Mouse (Mus musculus): ENCODE data around the gene Gpr45.
"Not testable (repeated sequence)": the region's sequence is repeated elsewhere in the genome, so short reads cannot be mapped to it uniquely, and the experiment has no call there.

Gene Gpr45

DNA sequence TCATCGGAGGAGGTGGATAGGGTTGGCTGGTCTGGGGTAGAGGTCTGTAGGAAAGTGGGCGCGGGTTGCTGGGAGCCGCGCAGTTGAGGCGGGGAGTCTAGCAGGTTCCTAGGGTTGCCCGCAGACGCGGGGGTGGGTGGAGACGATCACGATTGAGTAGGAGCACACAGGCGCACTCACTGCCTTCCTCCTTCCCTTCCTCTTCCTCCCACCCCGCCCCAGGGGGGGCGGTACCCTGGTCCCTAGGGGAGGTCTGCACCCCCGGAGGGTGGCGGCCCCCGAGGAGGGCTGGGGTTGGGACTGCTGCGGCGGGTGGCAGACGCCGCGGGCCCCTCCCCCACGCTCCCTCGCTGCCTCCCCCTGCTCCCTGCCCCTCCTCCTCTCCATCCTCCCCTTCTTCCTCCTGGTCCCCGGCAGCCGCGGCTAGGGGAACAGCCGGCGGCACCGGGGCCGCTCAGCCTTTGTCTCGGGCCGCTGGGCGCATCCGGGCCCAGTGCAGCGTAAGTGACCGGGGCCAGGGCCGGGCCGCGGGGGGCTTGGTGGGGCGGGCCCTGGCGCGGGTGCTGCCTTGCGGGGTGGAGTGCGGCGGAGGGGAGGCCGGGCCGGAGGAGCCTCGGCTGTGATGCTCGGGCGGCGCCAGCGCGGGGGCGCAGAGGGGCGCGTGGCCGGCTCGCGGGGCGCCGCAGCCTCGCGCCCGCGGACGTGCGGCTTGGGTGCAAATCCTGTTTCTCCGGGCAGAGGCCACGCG lies at the start of gene Gpr45:
Gpr45 (plus strand) TSS at position 139 of the 748 bp plus-strand sequence.
- no peak for DNase-seq (ENCODE audit: low read depth in 1 of 2, low spot score in 2 of 2)

DNA sequence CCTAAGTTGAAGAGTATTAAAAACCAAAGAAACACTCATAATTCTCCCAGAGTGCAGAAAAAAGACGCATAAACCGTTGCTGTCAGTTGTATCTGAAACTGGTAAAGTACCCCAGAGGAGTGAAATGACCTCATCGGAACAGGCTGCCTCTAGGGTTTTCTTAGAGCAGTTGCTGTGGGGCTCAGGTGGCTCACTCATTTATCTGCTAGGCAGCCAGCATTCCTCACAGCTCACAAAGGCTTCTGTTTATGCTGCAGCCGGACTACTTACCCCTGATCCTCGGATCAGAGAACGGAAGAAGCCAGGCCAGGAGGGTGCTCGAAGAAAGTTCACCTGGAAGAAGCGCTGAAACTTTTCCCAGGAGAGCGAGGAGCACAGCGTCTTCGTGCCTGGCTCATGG lies 47.5 kb upstream of the Gpr45 start:
- DNase-seq (ENCODE audit: low read depth in 1 of 2, low spot score in 2 of 2) = no peak

DNA sequence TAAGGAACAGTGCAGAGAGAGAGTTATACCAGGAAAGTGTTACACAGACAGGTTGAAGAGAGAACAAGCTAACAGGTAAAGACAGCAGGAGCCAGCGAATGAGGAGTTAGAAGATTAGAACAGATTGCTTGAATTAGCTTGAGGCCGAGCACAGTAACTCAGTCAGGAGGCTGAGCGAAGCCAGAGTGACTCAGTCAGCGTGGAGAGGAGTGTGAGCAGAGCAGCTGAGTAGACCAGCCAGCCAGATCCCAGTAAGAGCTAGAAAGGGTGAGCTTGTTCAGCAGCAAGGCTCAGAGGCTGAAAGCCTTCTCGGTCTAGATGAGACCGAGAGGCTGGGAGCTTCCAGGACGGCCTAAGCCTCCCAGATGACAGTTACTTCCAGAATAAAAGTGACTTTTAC lies 46.0 kb upstream of the Gpr45 start:
- no peak for DNase-seq (ENCODE audit: low read depth in 1 of 2, low spot score in 2 of 2)

DNA sequence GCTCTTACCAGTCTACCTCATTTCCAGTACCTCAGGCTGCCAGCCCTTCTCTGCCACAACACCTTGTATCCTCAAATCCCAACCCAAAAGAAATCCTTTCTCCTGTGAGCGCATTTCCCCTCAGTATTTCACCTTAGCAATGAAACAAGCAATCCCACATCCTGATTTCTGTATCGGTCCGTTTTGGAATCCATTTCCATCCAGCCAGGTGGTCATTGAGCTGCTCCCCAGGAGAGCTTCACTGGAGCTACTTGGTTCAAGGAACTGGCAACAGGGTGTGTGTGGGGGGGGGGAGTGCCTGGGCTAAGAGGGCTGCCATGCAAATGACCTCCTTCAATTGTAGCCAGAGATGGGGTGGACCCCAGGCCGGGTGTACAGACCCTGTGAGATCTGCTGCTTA lies 45.5 kb upstream of the Gpr45 start:
- DNase-seq (ENCODE audit: low read depth in 1 of 2, low spot score in 2 of 2) = no peak

DNA sequence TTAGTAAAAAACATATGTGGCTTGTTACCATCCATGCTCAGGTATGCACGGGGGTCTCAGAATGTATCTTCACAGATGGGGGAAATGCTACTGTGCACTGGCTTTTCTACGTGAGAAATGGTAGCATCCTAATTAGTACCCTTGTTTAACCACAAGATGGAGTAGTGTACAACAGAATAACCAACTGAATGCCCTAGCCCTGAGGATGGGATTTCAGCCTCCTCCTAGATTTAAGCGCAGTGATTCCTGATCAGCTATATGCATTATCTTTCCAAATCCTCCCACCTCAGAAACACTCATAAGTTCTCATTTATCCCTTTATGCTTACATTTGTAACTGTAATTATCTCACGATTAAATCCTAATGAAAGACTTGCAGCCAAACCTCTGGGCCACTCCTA lies 37.6 kb upstream of the Gpr45 start:
- DNase-seq (ENCODE audit: low read depth in 1 of 2, low spot score in 2 of 2) = no peak

DNA sequence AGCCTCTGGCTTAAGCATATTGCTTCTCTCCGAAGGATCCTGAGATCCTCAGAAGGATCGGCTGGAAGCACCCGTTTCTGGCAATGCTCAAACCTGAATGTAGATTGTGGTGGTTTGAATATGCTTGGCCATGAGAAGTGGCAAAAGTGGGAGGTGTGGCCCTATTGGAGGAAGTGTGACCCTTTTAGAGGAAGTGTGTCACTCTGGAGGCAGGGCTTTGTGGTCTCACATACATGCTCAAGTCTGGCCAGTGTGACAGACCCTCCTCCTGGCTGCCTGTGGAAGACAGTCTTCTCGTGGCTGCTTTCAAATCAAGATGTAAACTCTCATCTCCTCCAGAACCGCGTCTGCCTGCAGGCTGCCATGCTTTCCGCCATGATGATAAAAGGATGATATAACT lies 36.0 kb upstream of the Gpr45 start:
- no peak for DNase-seq (ENCODE audit: low read depth in 1 of 2, low spot score in 2 of 2)

DNA sequence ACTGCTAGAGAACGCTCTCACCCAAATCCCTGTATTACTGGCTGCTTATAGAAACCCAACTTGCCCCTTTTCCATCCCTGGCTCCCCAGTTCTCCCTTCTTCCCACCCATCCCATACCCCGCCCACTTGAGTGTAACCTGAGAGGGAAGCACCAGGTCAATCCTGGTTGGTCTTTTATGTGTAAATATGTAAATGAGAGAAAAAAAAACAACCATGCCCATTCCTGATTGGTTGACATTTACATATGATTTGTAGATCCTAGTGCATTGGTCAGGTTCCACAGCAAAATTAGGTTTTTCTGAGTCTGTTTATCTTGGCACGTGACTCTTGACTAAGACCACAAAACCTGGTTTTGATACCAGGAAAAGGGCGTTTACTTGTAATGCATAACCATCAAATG lies 34.8 kb upstream of the Gpr45 start:
- no peak for DNase-seq (ENCODE audit: low read depth in 1 of 2, low spot score in 2 of 2)

DNA sequence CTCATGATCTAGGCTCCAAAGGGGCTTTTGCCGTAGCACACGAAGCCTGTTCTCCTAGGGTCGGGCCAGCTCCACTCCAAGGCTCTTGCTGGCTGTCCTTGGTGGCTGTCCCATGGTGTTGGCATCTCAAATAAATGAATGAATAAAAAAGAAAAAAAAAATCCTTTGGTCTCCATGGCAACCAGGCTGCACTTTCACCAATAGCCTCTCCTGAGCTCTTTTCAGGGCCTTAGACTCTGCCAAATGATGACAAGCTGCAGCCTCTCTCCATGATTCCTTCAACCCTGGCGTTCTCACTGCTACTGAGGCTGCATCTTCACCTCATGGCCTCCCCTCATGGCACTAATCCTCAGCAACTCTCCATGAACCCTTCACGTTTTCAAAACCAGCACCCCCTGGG lies 28.7 kb upstream of the Gpr45 start:
- no peak for DNase-seq (ENCODE audit: low read depth in 1 of 2, low spot score in 2 of 2)

DNA sequence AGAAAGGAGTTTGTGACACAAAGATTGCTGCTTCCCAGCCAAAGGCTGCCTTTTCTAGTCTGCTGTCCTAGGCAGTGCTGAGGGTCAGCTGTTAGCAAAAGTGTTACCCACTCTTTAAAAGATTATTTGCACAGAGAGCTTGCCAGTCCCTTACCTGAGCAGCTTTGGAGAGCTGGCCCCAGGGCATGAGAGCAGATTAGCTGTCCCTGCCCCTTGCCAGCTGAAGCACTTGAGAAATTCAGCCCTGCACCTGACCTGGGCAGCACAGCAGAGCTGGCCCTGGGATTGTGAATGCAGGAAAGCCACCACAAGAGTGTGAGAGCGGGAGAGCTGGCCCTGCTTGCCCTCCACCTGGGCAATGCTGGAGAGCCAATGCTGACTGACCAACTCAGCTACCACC lies 19.1 kb upstream of the Gpr45 start:
- no peak for DNase-seq (ENCODE audit: low read depth in 1 of 2, low spot score in 2 of 2)

DNA sequence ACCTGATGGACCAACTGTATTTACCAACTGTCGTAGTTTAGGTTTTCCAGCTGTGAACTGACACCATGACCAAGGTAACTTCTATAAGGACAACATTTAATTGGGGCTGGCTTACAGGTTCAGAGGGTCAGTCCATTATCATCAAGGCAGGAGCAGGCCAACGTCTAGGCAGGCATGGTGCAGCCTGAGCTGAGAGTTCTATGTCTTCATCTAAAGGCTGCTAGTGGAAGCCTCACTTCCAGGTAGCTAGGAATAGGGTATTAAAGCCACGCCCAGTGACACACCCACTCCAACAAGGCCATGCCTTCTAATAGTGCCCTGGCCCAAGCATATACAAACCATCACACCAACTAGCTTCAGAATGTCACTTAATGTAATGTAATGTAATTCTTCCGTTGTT lies 4.2 kb upstream of the Gpr45 start:
- DNase-seq (ENCODE audit: low read depth in 1 of 2, low spot score in 2 of 2) = no peak

DNA sequence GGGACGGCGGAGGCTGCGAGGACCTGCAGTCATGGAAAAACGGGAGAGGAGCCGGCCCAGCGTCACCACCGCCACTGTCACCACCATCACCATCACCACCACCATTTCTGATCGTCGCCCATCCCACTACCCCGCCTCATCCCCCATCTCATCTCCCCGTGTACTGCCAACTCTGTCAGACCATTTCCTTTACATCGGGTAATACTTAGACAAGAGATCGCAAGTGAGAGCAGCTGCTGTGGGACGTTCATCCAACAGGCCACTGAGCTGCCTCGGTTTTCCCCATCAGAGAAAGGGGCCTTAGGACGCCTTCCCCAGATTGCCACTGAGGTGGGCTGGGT lies 780 bp downstream of the Gpr45 start:
- DNase-seq (ENCODE audit: low read depth in 1 of 2, low spot score in 2 of 2) = no peak

DNA sequence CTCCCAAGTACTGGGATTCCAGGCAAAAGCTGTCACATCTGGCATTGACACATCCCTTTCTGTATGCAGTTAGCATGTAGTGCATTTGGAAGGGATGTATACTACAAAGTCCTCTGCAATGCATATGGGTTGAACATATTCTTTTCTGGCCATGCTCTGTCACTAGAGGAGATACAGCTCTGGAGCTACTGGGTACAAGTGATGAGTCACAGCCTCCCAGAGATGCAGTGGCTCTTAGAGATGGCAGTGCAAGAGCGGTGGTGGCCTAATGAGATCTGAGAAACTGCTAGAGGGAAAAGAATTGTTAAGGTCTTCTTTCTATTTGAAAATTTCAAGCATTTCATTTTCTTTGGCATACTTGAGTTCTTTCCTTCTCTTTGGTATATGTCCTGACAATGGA lies 4.2 kb downstream of the Gpr45 start:
- no peak for DNase-seq (ENCODE audit: low read depth in 1 of 2, low spot score in 2 of 2)

DNA sequence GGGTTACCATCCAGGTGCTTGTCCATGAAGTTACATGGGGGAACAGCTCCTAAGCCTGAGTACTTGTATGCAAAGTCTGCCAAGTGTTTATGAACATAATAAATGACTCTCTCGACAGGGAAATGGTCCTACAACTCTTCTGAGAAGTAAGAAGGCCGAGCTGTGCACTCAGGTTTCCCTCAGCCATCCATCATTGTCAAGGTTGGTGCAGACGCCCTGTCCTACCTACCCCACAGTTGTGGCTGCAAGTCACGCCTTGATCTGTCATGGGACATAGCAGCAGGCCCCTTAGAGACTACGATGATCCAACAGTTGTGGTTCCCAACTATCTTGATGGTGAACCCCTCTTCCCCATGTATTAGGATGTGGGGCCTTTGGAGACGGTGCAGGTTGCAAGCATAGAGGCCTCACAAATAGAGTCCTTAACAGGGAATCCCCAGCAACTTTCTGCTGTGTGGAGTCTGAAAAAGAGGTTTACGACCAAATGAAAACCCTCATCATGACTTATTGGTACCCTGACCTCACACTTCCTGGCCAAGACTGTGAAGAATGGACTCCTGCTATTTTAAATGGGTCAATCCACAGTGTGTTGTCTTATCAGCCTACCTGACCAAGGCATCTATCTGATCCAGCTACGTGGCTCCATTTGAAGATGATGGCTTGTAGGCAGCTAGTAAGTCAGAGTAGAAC lies 30.6 kb downstream of the Gpr45 start:
- no peak for DNase-seq (ENCODE audit: low read depth in 1 of 2, low spot score in 2 of 2)

DNA sequence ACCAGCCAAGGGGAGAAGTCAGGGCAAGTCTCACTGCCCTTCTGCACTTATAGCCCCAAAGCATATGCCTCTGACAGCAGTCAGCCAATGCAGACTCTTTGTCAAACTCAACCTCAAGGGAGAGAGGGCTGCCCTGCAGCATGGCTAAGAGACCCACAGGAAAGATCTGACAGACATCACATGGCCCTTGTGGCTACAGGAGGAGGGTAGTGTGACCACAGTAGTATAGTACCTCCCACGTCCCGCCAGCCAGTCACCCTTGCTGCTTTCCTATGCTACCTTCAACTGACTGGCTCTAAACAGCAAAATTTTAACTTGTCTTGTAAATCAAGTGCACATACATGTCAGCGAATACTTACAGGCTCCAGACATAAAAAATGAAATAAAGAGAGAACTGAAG lies 31.4 kb downstream of the Gpr45 start:
- DNase-seq (ENCODE audit: low read depth in 1 of 2, low spot score in 2 of 2) = no peak

DNA sequence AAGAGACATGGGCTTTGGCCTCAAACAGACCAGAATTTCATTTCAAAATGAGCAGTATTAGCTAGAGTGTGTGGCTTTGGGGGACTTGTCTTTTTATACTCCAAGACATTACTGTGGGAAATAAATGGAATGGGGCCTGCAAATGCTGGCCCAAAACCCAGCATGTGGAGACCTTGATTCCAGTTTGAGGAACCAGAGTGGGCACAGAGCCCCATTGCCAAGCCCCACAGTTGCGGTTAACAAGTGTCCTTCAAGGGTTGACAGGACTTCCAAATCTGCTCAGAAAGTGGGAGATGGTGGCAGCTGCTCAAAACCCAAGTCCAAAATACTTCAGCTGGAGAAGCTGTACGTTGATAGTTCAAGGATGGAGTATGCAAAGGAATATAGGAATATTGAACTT lies 36.3 kb downstream of the Gpr45 start:
- DNase-seq (ENCODE audit: low read depth in 1 of 2, low spot score in 2 of 2) = no peak

DNA sequence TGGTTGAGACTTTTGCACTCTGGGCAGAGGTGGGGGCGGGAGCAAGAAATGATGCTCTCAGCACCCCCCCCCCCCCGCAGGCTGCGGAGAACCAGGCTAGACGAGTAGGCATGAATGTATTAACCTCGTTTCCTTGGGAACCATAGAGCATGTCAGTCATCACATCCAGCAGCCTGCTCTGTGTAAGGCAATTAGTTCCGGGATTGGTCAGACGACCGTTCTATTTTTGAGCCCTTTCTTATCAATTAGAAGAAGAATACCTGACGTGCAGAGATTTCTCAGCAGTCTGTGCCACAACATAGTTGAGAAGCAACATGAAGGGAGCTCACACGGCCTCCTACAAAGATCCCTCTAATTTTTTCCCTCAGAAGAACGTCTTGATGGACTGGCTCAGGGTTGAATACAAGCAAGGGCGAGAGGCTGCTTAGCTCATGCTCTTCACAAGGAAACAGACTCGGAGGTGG lies 53.4 kb downstream of the Gpr45 start:
- no peak for DNase-seq (ENCODE audit: low read depth in 1 of 2, low spot score in 2 of 2)

DNA sequence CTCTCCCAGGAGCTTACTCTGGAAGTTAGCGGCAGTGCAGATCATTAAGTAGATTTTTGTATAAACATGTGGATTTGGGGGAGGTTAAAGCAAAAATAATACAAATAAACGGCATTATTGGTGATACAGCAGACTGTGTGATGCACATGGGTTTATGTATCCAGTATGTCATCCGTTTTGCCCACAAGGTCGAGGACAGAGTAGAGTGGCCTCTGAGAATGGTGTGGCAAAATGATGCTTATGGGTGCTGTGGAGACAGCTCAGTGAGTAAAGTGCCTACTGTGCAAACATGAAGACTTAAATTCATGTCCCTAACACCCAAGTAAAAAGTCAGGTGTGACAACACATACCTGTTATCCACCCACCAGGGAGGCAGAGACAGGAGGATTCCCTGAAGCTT lies 53.9 kb downstream of the Gpr45 start:
- DNase-seq (ENCODE audit: low read depth in 1 of 2, low spot score in 2 of 2) = no peak

DNA sequence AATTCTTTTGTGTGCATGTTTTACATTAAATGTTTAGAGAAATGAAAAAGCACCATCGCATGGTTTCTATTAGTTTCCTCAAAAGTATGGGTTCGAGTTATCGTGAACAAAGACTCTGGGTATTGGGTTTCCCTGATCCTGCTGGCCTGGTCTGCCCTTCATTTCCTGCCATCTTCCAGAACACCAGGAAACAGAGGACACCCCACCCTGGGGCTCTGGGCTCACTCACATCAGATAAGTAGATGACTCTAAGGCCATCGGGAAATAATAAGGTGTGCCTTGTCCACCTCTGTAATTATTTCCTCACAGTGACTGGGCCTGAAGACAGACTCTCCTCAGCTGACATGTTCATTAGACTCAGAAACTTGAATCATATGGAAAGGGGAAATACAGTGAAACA lies 57.8 kb downstream of the Gpr45 start:
- no peak for DNase-seq (ENCODE audit: low read depth in 1 of 2, low spot score in 2 of 2)

DNA sequence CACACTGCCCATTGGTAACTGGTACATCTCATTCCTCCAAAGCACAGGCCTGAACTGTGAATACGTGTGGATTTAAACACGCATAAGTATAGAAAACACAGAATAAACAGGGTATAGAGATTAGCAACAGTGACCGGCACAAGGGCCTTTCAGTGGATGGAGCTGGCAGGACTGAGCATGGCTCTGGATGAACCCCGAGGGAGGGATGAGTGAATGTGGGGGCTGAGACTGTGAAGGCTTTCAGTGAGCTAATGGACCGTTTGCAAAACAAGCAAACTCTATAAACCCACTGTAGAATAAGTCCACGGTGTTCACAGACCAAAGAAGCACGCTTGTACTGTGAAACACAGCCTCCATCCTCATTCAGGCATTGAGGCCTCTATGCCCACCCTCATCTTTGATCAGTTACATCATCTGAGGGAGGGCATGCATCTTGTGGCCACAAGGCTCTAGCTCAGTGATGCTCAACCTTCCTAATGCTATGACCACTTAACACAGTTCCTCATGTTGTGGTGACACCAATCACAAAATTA lies 62.5 kb downstream of the Gpr45 start:
- DNase-seq (ENCODE audit: low read depth in 1 of 2, low spot score in 2 of 2) = not testable (repeated sequence)

DNA sequence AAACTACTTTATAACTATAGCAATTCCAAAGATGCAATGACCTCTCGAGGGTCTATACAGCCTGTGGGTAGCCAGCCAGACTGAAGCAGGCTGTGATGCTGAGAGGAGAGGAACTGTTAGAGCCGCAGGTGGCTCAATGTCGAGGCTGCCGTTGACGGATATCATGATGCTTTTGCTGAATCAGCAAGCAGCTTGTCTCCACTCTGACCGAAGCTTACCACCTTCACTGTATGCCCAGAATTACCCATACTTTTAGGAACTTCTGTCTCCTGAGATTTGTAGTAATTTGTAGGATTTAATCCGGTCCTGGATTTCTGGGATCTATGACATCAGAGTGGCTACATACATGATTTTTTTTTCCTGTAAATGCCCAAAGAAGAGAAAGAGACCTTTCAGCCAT lies 83.3 kb downstream of the Gpr45 start:
- no peak for DNase-seq (ENCODE audit: low read depth in 1 of 2, low spot score in 2 of 2)

DNA sequence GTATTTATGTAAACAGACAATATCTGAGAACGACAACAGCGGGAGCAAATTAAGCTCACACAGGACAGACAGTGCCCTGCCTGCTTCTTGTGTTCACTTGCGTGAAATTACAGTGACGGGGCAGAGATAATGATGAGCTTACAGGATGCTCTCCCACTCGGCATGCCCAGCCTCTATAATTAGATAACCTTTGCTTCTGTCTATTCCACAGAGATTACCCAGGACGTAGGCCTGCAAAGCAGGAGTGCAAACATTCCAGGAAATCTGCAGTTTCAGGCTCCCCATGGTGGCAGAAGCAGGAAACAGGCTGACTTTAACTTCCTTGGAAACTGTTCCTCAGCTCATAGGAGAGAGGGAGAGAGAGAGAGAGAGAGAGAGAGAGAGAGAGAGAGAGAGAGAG lies 89.6 kb downstream of the Gpr45 start:
- DNase-seq (ENCODE audit: low read depth in 1 of 2, low spot score in 2 of 2) = no peak

DNA sequence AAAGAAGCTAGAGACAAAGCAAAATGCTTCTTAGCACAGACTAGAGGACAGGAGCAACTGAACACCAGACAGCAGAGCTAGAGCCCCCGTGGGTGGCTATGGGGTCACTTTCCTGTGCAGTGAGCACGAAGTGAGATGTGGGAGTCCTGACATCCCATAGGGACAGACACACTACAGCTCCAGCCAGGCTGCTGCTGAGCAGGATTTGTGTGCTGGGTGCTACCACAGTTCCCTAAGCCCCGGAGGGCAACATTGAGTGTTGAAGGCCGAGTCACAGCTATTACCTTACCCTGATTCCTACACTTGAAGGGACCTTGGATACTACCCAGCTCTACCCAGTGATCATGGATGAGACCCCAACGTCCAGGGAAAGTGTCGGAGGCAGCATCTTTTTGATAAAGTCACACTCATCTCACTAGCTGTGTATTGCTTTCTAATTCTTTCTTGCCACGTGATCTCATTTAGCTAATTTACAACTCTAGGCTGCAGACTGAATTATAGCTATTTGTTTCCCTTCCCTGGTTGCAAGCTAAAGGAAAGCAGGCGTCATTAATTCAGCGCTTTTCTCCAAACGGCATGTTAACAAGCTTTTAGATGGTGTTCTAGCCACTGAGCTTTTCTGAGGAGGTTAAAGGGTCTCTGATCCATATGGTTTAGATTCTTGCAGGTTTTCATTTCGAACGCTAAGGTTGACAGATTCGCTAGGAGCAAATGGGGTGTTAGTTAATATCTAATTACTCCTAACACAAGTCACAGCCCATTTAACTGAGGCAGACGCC lies 92.7 kb downstream of the Gpr45 start:
- DNase-seq (ENCODE audit: low read depth in 1 of 2, low spot score in 2 of 2) = no peak
